9 mouse cellular contexts compared by ENCODE assay signal in the genomic region with DNA sequence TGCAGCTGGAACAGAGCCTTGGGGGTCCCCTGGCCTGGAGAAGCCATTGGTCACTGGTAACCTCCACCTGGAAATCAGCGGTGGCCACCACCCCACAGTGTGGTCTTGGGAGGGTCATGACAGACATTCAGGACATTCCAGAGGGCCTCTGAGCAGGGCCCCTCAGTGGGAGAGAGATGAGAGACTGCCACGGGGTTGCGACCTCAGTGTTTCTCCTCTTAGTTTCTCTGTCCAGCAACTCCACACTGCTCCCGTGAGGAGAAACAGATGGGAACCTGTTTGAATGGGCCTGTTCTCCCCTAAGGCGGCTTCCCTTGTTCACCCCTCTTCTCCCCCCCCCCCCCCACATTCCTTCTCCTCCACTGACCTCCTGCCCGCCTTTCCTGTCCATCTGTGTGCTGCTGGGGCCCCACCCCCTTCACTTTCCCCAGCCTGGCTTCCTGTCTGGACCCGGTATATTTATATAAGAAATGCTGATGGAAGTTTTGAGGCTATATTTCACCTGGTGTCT. TPM values are rescaled to one million over a fixed set of nuclear protein-coding genes. Genes with fewer than 3 reads are reported as not detected.
DNase-seq lines count a peak whose midpoint lies in the region; ATAC-seq and TF ChIP-seq lines count a peak whose summit lies in the region.
"Had no signal": no experiment of that assay in that cellular context is flagged by ENCODE, and none has a peak within 500 bp of the region (broad histone marks: within the 10 kb centered on the region; RNA-seq: fewer than 3 reads in every experiment).

No protein-coding gene starts in this region.

- no peak overlapping the region for H3K4me3 ChIP-seq in hindbrain, embryonic 14.5 days (replicated peaks; ENCODE audit: low read length)
- no peak overlapping the region for H3K4me3 ChIP-seq in lung, embryonic 15.5 days
- no peak overlapping the region for H3K4me3 ChIP-seq in thymus, adult 2 months (ENCODE audit: control insufficient read depth, insufficient read depth, low read length)
- H3K4me3 ChIP-seq: midbrain, embryonic 12.5 days had no signal

- WGBS in hindbrain, embryonic 14.5 days = 24% methylated on average over 7 of the region's 7 CpGs
- WGBS in lung, embryonic 15.5 days = 9% methylated on average over 6 of the region's 7 CpGs
- WGBS in thymus, adult 2 months = 73% methylated on average over 7 of the region's 7 CpGs

- DNase-seq in adrenal gland, postnatal 14 days = peak; percentile 27
- no peak for DNase-seq in adrenal gland, adult 8-10 months
- peak; percentile 72 for DNase-seq in embryo, embryonic 11.5 days (ENCODE audit: low read depth, low spot score)
- DNase-seq in hindbrain, embryonic 14.5 days (ENCODE audit: low spot score) = no peak
- no peak for DNase-seq in layer of hippocampus, adult 18-20 months (ENCODE audit: low spot score in 2 of 2)
- no peak for DNase-seq in thymus, adult 2 months

- H3K9me3 ChIP-seq in hindbrain, embryonic 14.5 days (ENCODE audit: control insufficient read depth, low read length) = no peaks in the 10 kb centered on the region
- H3K9me3 ChIP-seq in lung, embryonic 15.5 days = no peaks in the 10 kb centered on the region
- H3K9me3 ChIP-seq: midbrain, embryonic 12.5 days had no signal

- TF ChIP-seq CTCF in thymus, adult 2 months (IDR thresholded peaks at IDR 0.05; ENCODE audit: borderline replicate concordance, control insufficient read depth, extremely low read depth, insufficient read depth, low read length, poor library complexity) = no peak

- peak overlapping the region; percentile 94 for H3K27ac ChIP-seq in hindbrain, embryonic 14.5 days
- H3K27ac ChIP-seq in lung, embryonic 15.5 days = peak overlapping the region; percentile 92
- no peak overlapping the region for H3K27ac ChIP-seq in thymus, adult 2 months (ENCODE audit: control insufficient read depth, insufficient read depth, low read length)

- no peak for ATAC-seq in hindbrain, embryonic 14.5 days (ENCODE audit: low FRiP score)
- peak; percentile 43; the same call in 1 of the 2 replicates for ATAC-seq in lung, embryonic 15.5 days (ENCODE audit: borderline replicate concordance, extremely low read depth, low FRiP score, low TSS enrichment)
- ATAC-seq in inflammation-experienced regulatory T-cells, adult 6 months = no peak

- no peak for TF ChIP-seq POLR2A in thymus, adult 2 months (IDR thresholded peaks at IDR 0.05; ENCODE audit: control insufficient read depth, extremely low read depth, insufficient read depth, low read length, poor library complexity)

- H3K4me1 ChIP-seq in hindbrain, embryonic 14.5 days (replicated peaks; ENCODE audit: control insufficient read depth, insufficient read depth, low read length) = peaks cover 23% of the 10 kb centered on the region
- peaks cover 27% of the 10 kb centered on the region for H3K4me1 ChIP-seq in lung, embryonic 15.5 days
- peaks cover 7% of the 10 kb centered on the region for H3K4me1 ChIP-seq in thymus, adult 2 months (replicated peaks; ENCODE audit: control insufficient read depth, insufficient read depth, low read length)

- H3K36me3 ChIP-seq in hindbrain, embryonic 14.5 days (replicated peaks; ENCODE audit: control insufficient read depth, insufficient read depth) = peaks cover 23% of the 10 kb centered on the region
- H3K36me3 ChIP-seq in lung, embryonic 15.5 days = no peaks in the 10 kb centered on the region
- H3K36me3 ChIP-seq in thymus, adult 2 months (ENCODE audit: control insufficient read depth, insufficient read depth, low read length) = no peaks in the 10 kb centered on the region

- H3K4me2 ChIP-seq in hindbrain, embryonic 14.5 days (replicated peaks) = no peak overlapping the region
- H3K4me2 ChIP-seq in lung, embryonic 15.5 days = no peak overlapping the region
- H3K4me2 ChIP-seq: midbrain, embryonic 12.5 days had no signal

- no peak overlapping the region; the same call in 1 of the 2 replicates for H3K9ac ChIP-seq in hindbrain, embryonic 14.5 days
- H3K9ac ChIP-seq in lung, embryonic 15.5 days = no peak overlapping the region
- H3K9ac ChIP-seq: midbrain, embryonic 12.5 days had no signal

- no peaks in the 10 kb centered on the region for H3K27me3 ChIP-seq in hindbrain, embryonic 14.5 days (ENCODE audit: control insufficient read depth, insufficient read depth, low read length)
- H3K27me3 ChIP-seq in lung, embryonic 15.5 days = no peaks in the 10 kb centered on the region
- H3K27me3 ChIP-seq in thymus, adult 2 months (ENCODE audit: control insufficient read depth, insufficient read depth, low read length) = no peaks in the 10 kb centered on the region
- H3K27me3 ChIP-seq: midbrain, embryonic 12.5 days had no signal

RNA-seq across cellular contexts. Expression of gene Trim62, which starts 14.6 kb away (rescaled TPM):
- 10.0 and 11.0 TPM in 2 replicates for total RNA-seq in adrenal gland, postnatal 14 days (2021)
- total RNA-seq in adrenal gland, adult 8-10 months (2022) = 10 to 100 TPM in 3 of 4 experiments, 1 to 10 TPM in 1; 9.0 to 14.6 (median 11.1) TPM
- 31.9 and 35.5 TPM in 2 replicates for polyA plus RNA-seq in hindbrain, embryonic 14.5 days (2014; fragmentation: Nextera tagmentation; extraction: Ambion mirVana)
- polyA plus RNA-seq in lung, embryonic 15.5 days (2015; fragmentation: Nextera tagmentation; extraction: Ambion mirVana) = 5.0 and 5.7 TPM in 2 replicates
- polyA plus RNA-seq in inflammation-experienced regulatory T-cells, adult 6 months (2017; shearing (Covaris generic)) = 1 to 10 TPM in 2 of 3 experiments, under 1 TPM in 1; 0.98 to 1.8 (median 1.5) TPM
- 10 to 100 TPM; 14.8 to 15.6 TPM for total RNA-seq in layer of hippocampus, adult 18-20 months (2021)
- 7.3 and 10.0 TPM in 2 replicates for polyA plus RNA-seq in thymus, adult 2 months (2012; rRNA removed)

Comparison
In these comparisons a context has a peak if more than half of its experiments do, and no peak if none do; other contexts are left out.
1. DNase-seq: peak in adrenal gland, postnatal 14 days (single experiment) and embryo, embryonic 11.5 days (single experiment); none in adrenal gland, adult 8-10 months (single experiment), hindbrain, embryonic 14.5 days (single experiment), layer of hippocampus, adult 18-20 months (0 of 2) and thymus, adult 2 months (single experiment).